Mouse (Mus musculus) kidney, adult 2 months (tissue): ENCODE measurements around the gene Morn1. TPM values are rescaled to one million over a fixed set of nuclear protein-coding genes. Genes with fewer than 3 reads are reported as not detected.

Experiments used
- DNase-seq: peaks from one replicate; pipeline ENCODE4 v3.0.0; 2021
- H3K27ac ChIP-seq: fragments of 200-500 bp; 2 replicates; pipeline ENCODE4 v1.5.1; 2012; ENCODE audit warnings: low read depth, low read length, control low read depth, inconsistent platforms; ENCODE audit not compliant: insufficient read depth
- H3K27me3 ChIP-seq: fragments of 200-500 bp; replicated peaks from 2 replicates; pipeline ENCODE4 v1.6.1; 2012; ENCODE audit warnings: mild to moderate bottlenecking, moderate library complexity, low read length, inconsistent platforms; ENCODE audit not compliant: control insufficient read depth, insufficient read depth
- H3K36me3 ChIP-seq: fragments of 200-500 bp; 2 replicates; pipeline ENCODE4 v1.6.1; 2012; ENCODE audit warnings: mild to moderate bottlenecking, moderate library complexity, low read length, inconsistent platforms; ENCODE audit not compliant: control insufficient read depth, insufficient read depth
- H3K4me1 ChIP-seq: fragments of 200-500 bp; 2 replicates; pipeline ENCODE4 v1.6.1; 2011; ENCODE audit warnings: low read length; ENCODE audit not compliant: control insufficient read depth, insufficient read depth
- H3K4me3 ChIP-seq: fragments of 200-500 bp; 2 replicates; pipeline ENCODE4 v1.5.1; 2011; ENCODE audit warnings: mild to moderate bottlenecking, low read depth, low read length, control low read depth; ENCODE audit not compliant: insufficient read depth
- CTCF ChIP-seq: fragments of 200-500 bp; conservative IDR thresholded peaks from 2 replicates; pipeline ENCODE4 v1.5.1; 2011; ENCODE audit warnings: low read depth, mild to moderate bottlenecking, control low read depth, low read length, moderate library complexity, mixed read lengths; ENCODE audit not compliant: insufficient read depth, insufficient read length
- POLR2A ChIP-seq: fragments of 200-500 bp; IDR thresholded peaks from one replicate; pipeline ENCODE4 v1.6.1; 2011; ENCODE audit warnings: low read depth, low read length, control low read depth
- WGBS: fragments of 180-500 bp; shearing (Covaris S2); methylation state at CpG from one replicate; pipeline ENCODE4 v1.1.7; 2018; 5-methylcytosine and 5-hydroxymethylcytosine counted together
- polyA plus RNA-seq: library from polyadenylated mRNA; depleted of rRNA; stranded (reverse); fragments of >200 nt; gene quantifications from 2 replicates; pipeline ENCODE4 v1.2.3, GENCODE M21; 2012

The Morn1 gene
- polyA plus RNA-seq, 1 experiment = 10.4 TPM

DNA sequence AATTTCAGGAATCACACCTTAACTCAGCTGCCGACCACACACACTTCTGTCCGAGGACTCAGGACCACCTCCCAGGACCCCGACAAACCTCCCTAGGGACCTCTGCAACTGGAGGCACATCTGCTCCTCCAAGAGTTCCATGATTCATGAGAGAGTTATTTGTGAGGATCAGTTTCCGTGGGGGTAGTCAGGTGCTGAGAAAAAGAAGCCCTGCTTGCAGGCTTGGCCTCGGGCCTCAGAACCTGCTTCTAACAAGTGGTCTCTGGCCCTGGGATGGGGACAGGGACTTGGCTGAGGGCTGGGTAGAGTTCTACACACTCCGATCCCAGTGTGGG lies 63.5 kb downstream of the Morn1 start:
- H3K27ac ChIP-seq = peak overlapping the region; percentile 88
- H3K4me3 ChIP-seq = no peak overlapping the region
- DNase-seq = no peak
- H3K36me3 ChIP-seq = no peaks in the 10 kb centered on the region
- TF ChIP-seq POLR2A (no peak), CTCF (no peak)
- H3K4me1 ChIP-seq = peaks cover 29% of the 10 kb centered on the region
- 50% methylated on average over 6 of the region's 6 CpGs for WGBS
- H3K27me3 ChIP-seq = no peaks in the 10 kb centered on the region

DNA sequence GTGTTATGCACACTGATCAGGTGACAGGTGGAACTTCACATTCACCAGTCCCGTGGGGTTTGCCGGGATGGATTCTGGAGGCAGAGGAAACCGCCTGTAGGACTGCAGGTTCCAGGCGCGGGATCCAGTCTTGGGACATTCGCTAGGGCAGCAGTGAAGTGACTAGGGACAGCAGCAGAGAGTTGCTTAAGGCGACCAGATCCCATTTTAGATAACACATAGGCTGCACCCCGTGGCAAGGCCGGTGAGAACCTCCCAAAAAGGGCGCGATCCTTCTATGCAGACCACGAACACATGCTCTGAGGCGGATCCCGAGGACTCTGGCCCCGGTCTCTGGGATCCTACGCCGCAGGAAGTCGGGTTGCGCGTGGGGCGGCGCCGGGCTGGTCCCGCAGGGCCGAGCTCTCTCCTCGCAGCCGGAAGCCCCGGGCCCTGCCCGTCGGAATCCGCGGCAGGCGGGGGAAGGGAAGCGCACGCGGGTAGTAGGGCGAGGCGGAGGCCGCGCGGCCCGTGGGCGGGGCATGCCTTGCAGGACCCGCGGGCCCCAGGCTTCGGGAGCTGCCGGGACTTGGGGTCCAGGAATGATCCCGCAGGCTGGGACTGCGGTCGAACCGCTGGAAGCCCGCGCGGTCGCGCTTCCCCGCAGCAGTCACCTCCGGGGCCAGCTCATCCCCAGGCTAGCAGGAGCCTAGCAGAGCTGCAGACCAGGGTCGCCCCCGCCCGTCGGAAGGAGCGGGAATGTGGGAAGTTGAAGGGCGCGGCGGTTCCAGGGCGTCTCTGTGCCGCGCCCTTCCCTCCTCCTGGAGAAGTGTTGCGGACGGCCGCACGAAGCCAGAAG lies 64.1 kb downstream of the Morn1 start:
- WGBS = 4% methylated on average over 67 of the region's 73 CpGs
- H3K36me3 ChIP-seq = no peaks in the 10 kb centered on the region
- no peak for TF ChIP-seq CTCF
- no peak for TF ChIP-seq POLR2A
- no peaks in the 10 kb centered on the region for H3K27me3 ChIP-seq
- H3K27ac ChIP-seq = peak overlapping the region; percentile 88
- H3K4me1 ChIP-seq = peaks cover 29% of the 10 kb centered on the region
- H3K4me3 ChIP-seq = peak overlapping the region; percentile 64
- DNase-seq = peak; percentile 95

DNA sequence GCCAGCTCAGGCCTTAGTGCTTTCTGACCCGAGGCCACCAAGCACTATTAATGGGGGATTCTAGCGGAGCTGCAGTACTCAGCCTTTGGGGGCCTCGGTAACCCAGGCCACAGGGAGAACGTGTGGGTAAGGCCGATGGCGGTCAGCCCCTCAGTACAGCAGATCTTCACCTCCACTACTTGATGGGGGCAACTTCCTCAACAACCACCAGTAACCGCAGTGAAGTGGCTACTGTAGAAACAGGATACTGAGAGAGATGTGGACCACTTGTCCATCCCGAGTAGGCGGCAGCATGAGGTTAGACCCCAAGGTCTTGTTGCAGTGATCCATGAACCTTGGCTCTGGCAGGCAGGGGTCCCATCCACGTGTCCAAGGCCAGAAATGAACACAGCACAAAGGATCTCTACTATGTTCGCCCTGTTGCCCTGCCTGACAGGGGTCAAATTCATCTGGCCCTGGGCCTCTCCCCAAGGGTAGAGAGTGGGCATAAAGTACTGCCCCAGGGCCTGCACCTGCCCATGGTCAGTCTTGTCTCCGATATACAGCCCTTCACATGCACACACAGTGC lies 64.9 kb downstream of the Morn1 start:
- H3K27me3 ChIP-seq = no peaks in the 10 kb centered on the region
- DNase-seq = no peak
- 41% methylated on average over 12 of the region's 12 CpGs for WGBS
- TF ChIP-seq CTCF = no peak
- TF ChIP-seq POLR2A = no peak
- H3K4me3 ChIP-seq = peak overlapping the region; percentile 64
- H3K36me3 ChIP-seq = no peaks in the 10 kb centered on the region
- peaks cover 29% of the 10 kb centered on the region for H3K4me1 ChIP-seq
- peak overlapping the region; percentile 88 for H3K27ac ChIP-seq

DNA sequence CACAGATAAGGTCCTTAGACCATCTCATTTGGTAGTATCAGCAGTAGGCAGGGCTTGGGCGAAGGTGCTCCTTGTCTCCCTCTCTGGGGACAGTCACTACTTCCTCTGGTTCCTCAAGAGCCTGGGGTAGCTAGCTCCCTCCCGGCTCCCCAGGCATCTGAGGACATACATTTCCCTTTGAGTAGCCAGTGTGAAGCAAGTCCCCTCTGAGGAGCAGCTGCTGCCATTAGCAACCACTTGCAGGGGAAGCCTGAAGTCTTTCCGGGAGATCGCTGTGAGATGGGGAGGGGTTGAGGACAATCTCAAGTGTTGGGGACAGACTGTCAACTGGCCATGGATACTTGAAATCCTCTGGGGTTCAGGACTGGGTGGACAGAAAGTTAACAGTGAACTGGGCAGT lies 65.5 kb downstream of the Morn1 start:
- Histone ChIP-seq H3K36me3 (no peaks in the 10 kb centered on the region), H3K4me3 (no peak overlapping the region), H3K27me3 (no peaks in the 10 kb centered on the region), H3K4me1 (peaks cover 29% of the 10 kb centered on the region), H3K27ac (no peak overlapping the region)
- no peak for DNase-seq
- TF ChIP-seq CTCF = no peak
- no peak for TF ChIP-seq POLR2A
- WGBS = 62% methylated on average over 4 of the region's 4 CpGs

DNA sequence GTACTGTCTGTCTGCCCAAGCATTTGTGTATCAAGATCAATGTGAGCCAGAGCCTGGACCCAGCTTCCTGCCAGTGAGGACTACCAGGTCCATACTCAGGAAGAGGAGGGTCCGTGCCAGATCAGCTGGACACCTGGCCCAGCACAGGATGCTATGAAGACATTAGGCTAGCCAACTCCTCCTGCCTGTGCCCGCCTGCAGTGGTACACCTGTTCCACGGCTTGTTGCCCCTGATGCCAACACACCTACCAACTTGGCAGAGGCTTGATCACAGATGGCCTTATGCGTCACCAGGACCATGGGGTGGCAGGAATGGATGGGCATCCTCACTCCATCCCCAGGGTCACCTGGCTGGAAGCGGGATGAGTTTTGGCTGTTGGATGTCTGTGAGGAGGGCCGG lies 66.1 kb downstream of the Morn1 start:
- 87% methylated on average over 6 of the region's 6 CpGs for WGBS
- H3K4me1 ChIP-seq = peaks cover 29% of the 10 kb centered on the region
- no peak for DNase-seq
- no peak overlapping the region for H3K4me3 ChIP-seq
- H3K36me3 ChIP-seq = no peaks in the 10 kb centered on the region
- H3K27me3 ChIP-seq = no peaks in the 10 kb centered on the region
- no peak overlapping the region for H3K27ac ChIP-seq
- no peak for TF ChIP-seq CTCF
- TF ChIP-seq POLR2A = no peak

DNA sequence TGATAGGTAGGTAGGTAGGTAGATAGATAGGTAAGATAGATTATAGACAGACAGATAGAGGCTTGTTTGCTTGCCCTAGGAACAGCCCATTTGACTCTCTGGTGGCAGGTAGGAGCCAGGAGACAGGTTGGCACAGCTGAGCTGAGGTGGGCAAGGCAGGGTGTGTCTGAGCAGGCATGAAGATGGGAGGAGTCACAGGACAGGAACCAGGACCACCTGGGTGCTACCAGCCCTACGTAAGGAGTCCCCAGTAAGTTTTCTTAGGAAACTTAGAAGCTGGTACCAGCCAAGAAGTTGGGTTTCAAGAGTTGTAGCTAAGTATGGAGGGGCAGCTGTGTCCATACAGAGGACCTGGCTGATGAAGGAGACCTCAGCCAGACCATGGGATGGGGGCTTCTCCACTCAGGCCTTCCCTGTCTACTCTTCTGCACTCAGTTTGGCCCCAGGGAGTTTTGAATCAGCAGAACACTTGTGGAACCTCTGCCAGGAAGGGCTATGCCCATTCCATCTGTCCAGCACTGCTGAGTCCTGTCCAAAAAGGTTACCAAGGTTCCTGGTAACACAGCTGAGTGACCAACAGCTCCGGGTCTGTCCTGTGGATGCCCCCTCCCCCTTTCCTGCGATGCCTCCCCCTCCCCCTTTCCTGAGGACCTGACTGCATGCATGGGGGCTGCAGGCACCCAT lies 67.2 kb downstream of the Morn1 start:
- H3K4me1 ChIP-seq = peaks cover 23% of the 10 kb centered on the region
- no peak overlapping the region for H3K4me3 ChIP-seq
- no peak overlapping the region for H3K27ac ChIP-seq
- no peaks in the 10 kb centered on the region; the same call in 1 of the 2 replicates for H3K36me3 ChIP-seq
- DNase-seq = no peak
- 56% methylated on average over 3 of the region's 3 CpGs for WGBS
- no peaks in the 10 kb centered on the region for H3K27me3 ChIP-seq
- no peak for TF ChIP-seq POLR2A
- TF ChIP-seq CTCF = no peak

DNA sequence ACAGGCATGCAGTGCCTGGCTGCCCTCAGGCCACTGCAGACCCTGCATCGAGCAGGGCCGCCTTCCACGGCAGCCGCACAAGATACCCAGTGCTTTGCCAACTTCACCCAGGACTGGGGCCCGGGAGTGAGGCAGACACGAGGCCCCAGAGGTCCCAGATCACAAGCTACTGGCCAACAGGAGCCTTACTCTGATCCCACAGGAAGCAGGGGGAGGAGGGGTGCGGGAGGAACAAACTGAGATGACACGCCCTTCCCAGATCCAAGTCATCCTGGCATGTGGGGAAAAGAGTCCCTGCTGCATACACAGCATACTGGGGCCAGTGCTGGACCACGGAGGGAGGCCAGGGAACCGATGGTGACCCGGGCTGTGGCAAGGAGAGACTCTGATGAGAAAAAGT lies 68.6 kb downstream of the Morn1 start:
- Histone ChIP-seq H3K4me1 (peaks cover 11% of the 10 kb centered on the region), H3K27me3 (no peaks in the 10 kb centered on the region), H3K4me3 (no peak overlapping the region), H3K27ac (no peak overlapping the region), H3K36me3 (no peaks in the 10 kb centered on the region; the same call in 1 of the 2 replicates)
- TF ChIP-seq CTCF = no peak
- TF ChIP-seq POLR2A = no peak
- WGBS = 42% methylated on average over 11 of the region's 11 CpGs
- peak; percentile 64 for DNase-seq
